Mouse (Mus musculus) hindbrain, embryonic 10.5 days (tissue): ENCODE measurements around the gene Nup98. TPM values are rescaled to one million over a fixed set of nuclear protein-coding genes. Genes with fewer than 3 reads are reported as not detected.

Source experiments
- DNase-seq: peaks from one replicate; pipeline ENCODE4 v3.0.0-alpha.2; 2017; ENCODE audit warnings: low spot score
- H3K27ac ChIP-seq: fragments of 300-500 bp; sonication (generic); 2 replicates; pipeline ENCODE4 v1.5.1; 2016; ENCODE audit warnings: mild to moderate bottlenecking, moderate library complexity
- H3K27me3 ChIP-seq: fragments of 300-500 bp; sonication (generic); 2 replicates; pipeline ENCODE4 v1.6.1; 2016; ENCODE audit warnings: mild to moderate bottlenecking; ENCODE audit not compliant: poor library complexity, insufficient read depth, severe bottlenecking
- H3K36me3 ChIP-seq: fragments of 300-500 bp; sonication (generic); 2 replicates; pipeline ENCODE4 v1.6.1; 2016; ENCODE audit warnings: mild to moderate bottlenecking, moderate library complexity
- H3K4me1 ChIP-seq: fragments of 300-500 bp; sonication (generic); replicated peaks from 2 replicates; pipeline ENCODE4 v1.6.1; 2016; ENCODE audit warnings: mild to moderate bottlenecking
- H3K4me3 ChIP-seq: fragments of 300-500 bp; sonication (generic); 2 replicates; pipeline ENCODE4 v1.5.1; 2016; ENCODE audit warnings: mild to moderate bottlenecking, moderate library complexity
- H3K9me3 ChIP-seq: fragments of 300-500 bp; sonication (generic); 2 replicates; pipeline ENCODE4 v1.6.1; 2016; ENCODE audit warnings: mild to moderate bottlenecking, moderate library complexity
- WGBS: fragments of 180-500 bp; shearing (Covaris S2); methylation state at CpG from one replicate; pipeline ENCODE4 v1.1.7; 2016; 5-methylcytosine and 5-hydroxymethylcytosine counted together
- polyA plus RNA-seq: library from polyadenylated mRNA; unstranded; fragments of >200 nt; fragmentation: Nextera tagmentation; extraction: Ambion mirVana; gene quantifications from 2 replicates; pipeline ENCODE4 v1.2.1, GENCODE M21; 2016

Nup98 gene
- polyA plus RNA-seq, 1 experiment from 2014 or later, result 36.9 TPM

GRCm38 (mm10) chr7:102223883-102224738 lies 14.1 kb upstream of the Nup98 start:
- Histone ChIP-seq H3K9me3 (peaks cover 2% of the 10 kb centered on the region; the same call in 1 of the 2 replicates), H3K27ac (no peak overlapping the region), H3K27me3 (no peaks in the 10 kb centered on the region), H3K36me3 (peaks cover 29% of the 10 kb centered on the region), H3K4me3 (no peak overlapping the region), H3K4me1 (peaks cover 14% of the 10 kb centered on the region)
- no peak for DNase-seq
- 82% methylated on average over 5 of the region's 5 CpGs for WGBS

GRCm38 (mm10) chr7:102222830-102223556 lies 13.0 kb upstream of the Nup98 start:
- Histone ChIP-seq H3K9me3 (no peaks in the 10 kb centered on the region), H3K4me1 (peaks cover 14% of the 10 kb centered on the region), H3K27ac (peak overlapping the region; percentile 87), H3K4me3 (peak overlapping the region; percentile 74), H3K36me3 (peaks cover 20% of the 10 kb centered on the region), H3K27me3 (no peaks in the 10 kb centered on the region)
- DNase-seq, result peak; percentile 71
- WGBS, result 1% methylated on average over 31 of the region's 31 CpGs

DNA sequence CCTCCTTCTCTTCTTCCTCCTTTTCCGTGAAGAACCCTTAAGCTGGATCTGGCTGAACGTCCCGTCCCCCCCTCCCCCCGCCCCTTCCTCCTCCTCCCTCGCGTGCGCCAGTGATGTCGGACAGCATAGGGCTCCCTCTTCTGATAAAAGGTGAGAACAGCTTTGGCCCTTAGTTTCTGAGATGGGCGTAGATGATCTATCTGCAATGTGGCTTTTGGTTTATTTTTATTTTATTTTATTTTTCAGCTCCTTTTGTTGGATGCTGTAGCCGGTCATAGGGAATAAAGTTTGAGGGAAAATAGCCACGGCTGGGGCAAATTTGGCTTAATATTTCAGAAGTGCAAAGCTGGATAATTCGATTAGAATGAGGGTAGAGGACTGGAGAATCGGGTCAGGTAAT lies 12.4 kb upstream of the Nup98 start:
- no peaks in the 10 kb centered on the region for H3K27me3 ChIP-seq
- H3K4me1 ChIP-seq, result peaks cover 14% of the 10 kb centered on the region
- H3K9me3 ChIP-seq, result no peaks in the 10 kb centered on the region
- WGBS, result 1% methylated on average over 11 of the region's 13 CpGs
- peaks cover 13% of the 10 kb centered on the region for H3K36me3 ChIP-seq
- peak overlapping the region; percentile 74 for H3K4me3 ChIP-seq
- H3K27ac ChIP-seq, result peak overlapping the region; percentile 87
- peak; percentile 70 for DNase-seq

GRCm38 (mm10) chr7:102221899-102222298 lies 11.9 kb upstream of the Nup98 start:
- DNase-seq, result no peak
- Histone ChIP-seq H3K27ac (peak overlapping the region; percentile 67), H3K36me3 (peaks cover 10% of the 10 kb centered on the region), H3K4me1 (peaks cover 14% of the 10 kb centered on the region), H3K4me3 (peak overlapping the region; percentile 74), H3K9me3 (no peaks in the 10 kb centered on the region), H3K27me3 (no peaks in the 10 kb centered on the region)
- 56% methylated on average over 1 of the region's 1 CpGs for WGBS

DNA sequence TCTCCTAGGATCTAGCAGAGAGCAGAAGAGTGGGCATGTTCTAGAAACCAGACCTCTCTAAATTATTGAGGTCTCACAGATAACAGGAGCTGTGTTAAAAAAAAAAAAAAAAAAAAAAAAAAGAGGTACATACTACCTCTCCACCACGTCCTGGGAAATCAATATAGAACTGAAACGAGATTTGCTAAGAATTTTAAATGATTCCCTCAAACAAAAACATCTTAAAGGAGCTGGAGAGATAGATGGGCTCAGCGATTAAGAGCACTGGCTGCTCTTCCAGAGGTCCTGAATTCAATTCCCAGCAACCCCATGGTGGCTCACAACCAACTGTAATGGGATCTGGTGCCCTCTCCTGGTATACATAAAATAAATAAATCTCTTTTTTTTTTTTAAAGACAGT lies 1.1 kb upstream of the Nup98 start:
- H3K27ac ChIP-seq, result peak overlapping the region; percentile 96
- peak overlapping the region; percentile 71 for H3K4me3 ChIP-seq
- no peaks in the 10 kb centered on the region for H3K27me3 ChIP-seq
- 62% methylated on average over 3 of the region's 3 CpGs for WGBS
- no peaks in the 10 kb centered on the region for H3K36me3 ChIP-seq
- H3K4me1 ChIP-seq, result peaks cover 20% of the 10 kb centered on the region
- DNase-seq, result no peak
- no peaks in the 10 kb centered on the region for H3K9me3 ChIP-seq

DNA sequence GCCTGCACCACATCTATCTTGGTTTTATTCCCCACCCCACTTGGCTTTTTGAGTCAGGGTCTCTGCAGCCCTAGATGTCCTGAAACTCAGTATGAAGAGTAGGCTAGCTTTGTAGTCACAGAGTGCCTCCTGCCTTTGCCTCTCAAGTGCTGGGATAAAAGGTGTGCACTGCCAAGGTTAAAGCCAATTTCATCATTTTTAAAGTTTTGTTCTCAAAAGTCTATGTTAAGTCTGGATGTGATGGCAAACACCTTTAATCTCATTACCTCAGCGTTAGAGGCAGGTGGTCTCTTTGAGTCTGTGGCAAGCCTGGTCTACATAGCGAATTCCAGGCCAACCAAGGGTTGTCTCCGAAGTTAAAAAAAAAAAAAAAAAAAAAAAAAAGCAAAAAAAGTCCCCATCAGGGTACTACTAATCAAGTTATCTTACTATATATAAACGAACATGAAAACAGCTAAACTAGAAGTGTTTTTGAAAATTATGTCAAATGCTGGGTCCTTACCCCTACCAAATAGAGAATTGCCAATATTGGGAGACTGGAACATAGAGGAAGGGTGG lies 1.1 kb downstream of the Nup98 start:
- 56% methylated on average over 4 of the region's 4 CpGs for WGBS
- Histone ChIP-seq H3K27me3 (no peaks in the 10 kb centered on the region), H3K4me3 (peak overlapping the region; percentile 71), H3K36me3 (peaks cover 7% of the 10 kb centered on the region), H3K9me3 (no peaks in the 10 kb centered on the region), H3K4me1 (peaks cover 20% of the 10 kb centered on the region), H3K27ac (peak overlapping the region; percentile 96; the same call in 1 of the 2 replicates)
- no peak for DNase-seq

DNA sequence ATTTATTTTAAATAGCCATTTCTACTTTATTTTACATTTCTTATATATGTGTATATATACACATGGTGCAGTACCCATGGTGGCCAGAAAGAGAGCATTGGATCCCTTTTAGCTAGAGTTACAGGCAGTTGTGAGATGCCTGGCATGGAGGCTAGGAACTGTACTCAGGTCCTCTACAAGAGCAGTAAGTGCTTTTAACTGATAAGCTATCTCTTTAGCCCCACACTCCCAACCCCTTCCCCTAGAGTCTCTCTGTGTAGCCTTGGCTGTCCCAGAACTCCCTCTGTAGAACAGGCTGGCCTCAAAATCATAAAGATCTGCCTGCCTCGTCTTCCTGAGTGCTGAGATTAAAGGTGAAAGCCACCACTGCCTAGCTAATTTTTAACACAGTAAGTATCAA lies 4.3 kb downstream of the Nup98 start:
- no peaks in the 10 kb centered on the region for H3K9me3 ChIP-seq
- H3K36me3 ChIP-seq, result peaks cover 7% of the 10 kb centered on the region
- no peak for DNase-seq
- H3K27ac ChIP-seq, result no peak overlapping the region
- WGBS, result 98% methylated on average over 1 of the region's 1 CpGs
- no peaks in the 10 kb centered on the region for H3K27me3 ChIP-seq
- peaks cover 18% of the 10 kb centered on the region for H3K4me1 ChIP-seq
- H3K4me3 ChIP-seq, result no peak overlapping the region

DNA sequence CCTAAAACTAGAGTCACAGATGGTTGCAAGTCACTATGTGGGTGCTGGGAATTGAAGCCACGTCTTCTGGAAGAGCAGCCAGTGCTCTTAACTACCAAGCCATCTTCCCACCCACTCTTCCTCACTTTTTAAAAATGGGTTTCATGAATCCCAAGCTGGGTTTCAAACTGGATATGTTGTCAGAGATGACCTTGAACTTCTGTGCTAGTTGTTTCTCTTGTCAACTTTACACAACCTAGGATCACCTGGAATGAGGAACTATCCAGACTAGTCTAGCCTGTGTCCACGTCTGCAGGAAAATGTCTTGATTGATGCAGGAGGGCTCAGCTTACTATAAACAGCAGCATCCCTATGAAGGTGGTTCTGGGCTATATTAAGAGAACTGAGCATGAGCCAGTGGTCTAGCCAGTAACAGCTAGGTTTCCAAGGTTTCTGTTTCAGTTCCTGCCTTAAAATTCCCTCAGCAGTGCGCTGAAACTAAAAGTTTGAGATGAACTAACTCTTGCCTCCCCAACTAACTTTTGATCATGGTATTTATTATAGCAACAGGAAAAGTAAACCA lies 5.6 kb downstream of the Nup98 start:
- Histone ChIP-seq H3K9me3 (no peaks in the 10 kb centered on the region), H3K36me3 (peaks cover 7% of the 10 kb centered on the region), H3K4me1 (peaks cover 17% of the 10 kb centered on the region), H3K27me3 (no peaks in the 10 kb centered on the region), H3K4me3 (no peak overlapping the region), H3K27ac (no peak overlapping the region)
- WGBS, result 85% methylated on average over 3 of the region's 3 CpGs
- no peak for DNase-seq

DNA sequence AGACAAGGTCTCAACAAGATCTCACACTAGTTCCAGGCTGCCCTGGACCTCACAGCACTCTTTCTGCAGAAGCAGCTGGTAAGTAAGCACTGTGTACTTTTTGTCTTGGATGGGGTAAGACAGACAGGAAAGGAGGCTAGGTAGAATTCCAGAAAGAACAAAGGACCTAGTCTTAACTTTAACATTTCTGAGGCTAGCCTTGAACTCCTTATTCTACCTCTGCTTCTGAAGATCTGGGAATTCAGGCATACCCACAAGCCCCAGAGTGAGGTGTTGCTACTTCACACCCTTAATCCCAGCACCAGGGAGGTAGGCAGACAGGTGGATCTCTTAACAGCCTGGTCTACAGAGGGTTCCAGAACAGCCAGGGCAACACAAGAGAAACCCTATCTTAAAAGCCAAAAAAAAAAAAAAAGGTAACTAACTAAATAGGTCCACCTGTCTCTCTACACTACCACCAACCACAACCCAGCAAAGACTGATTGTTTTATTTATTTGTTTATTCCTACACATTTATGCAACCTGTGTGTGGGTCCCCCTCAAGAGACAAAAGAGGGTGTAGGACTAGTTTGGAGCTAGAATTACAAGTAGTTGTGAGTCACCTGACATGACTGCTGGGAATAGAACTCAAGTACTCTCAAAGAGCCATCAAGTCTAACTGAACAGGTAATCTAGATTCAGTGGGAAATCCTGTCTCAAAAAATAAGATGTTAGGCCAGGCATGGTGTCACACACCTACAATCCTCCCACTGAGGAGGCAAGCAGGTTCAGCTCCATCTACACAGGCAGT lies 8.8 kb downstream of the Nup98 start:
- Histone ChIP-seq H3K36me3 (peaks cover 7% of the 10 kb centered on the region), H3K9me3 (no peaks in the 10 kb centered on the region), H3K27ac (no peak overlapping the region), H3K4me3 (no peak overlapping the region), H3K4me1 (no peaks in the 10 kb centered on the region), H3K27me3 (no peaks in the 10 kb centered on the region)
- no peak for DNase-seq

DNA sequence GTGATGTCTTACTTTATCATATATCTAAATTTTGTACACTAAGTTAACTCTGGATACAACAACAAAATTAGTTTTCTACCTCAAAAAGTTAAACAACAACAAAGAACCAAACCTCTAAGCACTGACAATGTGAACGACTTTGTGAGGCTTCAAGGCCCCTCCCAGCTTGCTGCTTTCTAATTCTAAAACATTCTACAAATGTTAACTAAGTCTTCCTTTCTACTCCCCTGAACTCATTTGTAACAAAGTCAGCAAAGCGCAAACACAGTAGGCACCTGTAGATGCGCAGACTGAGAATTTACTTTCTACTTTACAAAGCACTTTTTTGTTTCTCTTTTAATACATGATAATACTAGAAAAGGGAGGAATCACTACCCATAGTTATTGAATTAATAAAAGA lies 9.4 kb downstream of the Nup98 start:
- DNase-seq, result no peak
- no peaks in the 10 kb centered on the region for H3K9me3 ChIP-seq
- peaks cover 7% of the 10 kb centered on the region for H3K36me3 ChIP-seq
- 79% methylated on average over 3 of the region's 3 CpGs for WGBS
- no peak overlapping the region for H3K27ac ChIP-seq
- H3K27me3 ChIP-seq, result no peaks in the 10 kb centered on the region
- H3K4me3 ChIP-seq, result no peak overlapping the region
- no peaks in the 10 kb centered on the region for H3K4me1 ChIP-seq

GRCm38 (mm10) chr7:102192356-102192755 lies 17.6 kb downstream of the Nup98 start:
- WGBS, result 91% methylated on average over 1 of the region's 1 CpGs
- H3K36me3 ChIP-seq, result peaks cover 81% of the 10 kb centered on the region
- no peak overlapping the region for H3K27ac ChIP-seq
- H3K4me3 ChIP-seq, result no peak overlapping the region
- H3K27me3 ChIP-seq, result no peaks in the 10 kb centered on the region
- no peaks in the 10 kb centered on the region for H3K4me1 ChIP-seq
- H3K9me3 ChIP-seq, result no peaks in the 10 kb centered on the region
- DNase-seq, result no peak

DNA sequence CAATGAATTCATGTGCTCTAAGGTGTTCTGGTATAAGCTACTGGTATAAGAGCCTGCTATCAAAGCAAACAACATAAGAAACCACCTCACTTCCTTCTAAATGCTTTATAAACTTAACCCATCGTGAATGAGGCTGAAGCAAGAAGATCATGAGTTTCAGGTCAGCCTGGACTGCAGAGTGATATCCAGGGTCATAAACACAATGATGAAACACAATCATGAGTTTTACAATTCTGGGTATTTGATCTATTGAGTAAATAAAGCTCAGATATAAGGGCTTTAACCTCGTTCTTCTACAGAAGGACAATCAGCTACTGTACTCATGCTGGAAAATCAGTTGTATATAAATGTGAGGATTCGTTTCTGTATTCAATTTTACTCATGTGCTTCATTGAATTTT lies 26.1 kb downstream of the Nup98 start:
- Histone ChIP-seq H3K4me1 (no peaks in the 10 kb centered on the region), H3K4me3 (no peak overlapping the region), H3K9me3 (no peaks in the 10 kb centered on the region), H3K36me3 (peaks cover 95% of the 10 kb centered on the region), H3K27me3 (no peaks in the 10 kb centered on the region), H3K27ac (no peak overlapping the region)
- WGBS, result 92% methylated on average over 3 of the region's 3 CpGs
- no peak for DNase-seq
